Mouse (Mus musculus) small intestine, adult 2 months (tissue): ENCODE results near the gene Araf.

ENCODE experiments used
- CTCF ChIP-seq: fragments of 200-500 bp; IDR thresholded peaks from 2 replicates; pipeline ENCODE4 v1.5.1; 2012; ENCODE audit warnings: low read depth, mild to moderate bottlenecking, control low read depth, inconsistent platforms, low read length, moderate library complexity, mixed read lengths; ENCODE audit not compliant: insufficient replicate concordance, insufficient read length; ENCODE audit errors: extremely low read depth
- POLR2A ChIP-seq: fragments of 200-500 bp; IDR thresholded peaks from 2 replicates; pipeline ENCODE4 v1.6.1; 2012; ENCODE audit warnings: low read depth, mild to moderate bottlenecking, control low read depth, inconsistent platforms, low read length, moderate library complexity

- TF ChIP-seq CTCF (no peak), POLR2A (no peak)
Measured at GRCm38 (mm10) chrX:20771666-20772065, 25.9 kb upstream of the Araf start.
